Mouse (Mus musculus): ENCODE measurements around the gene Farp1. TPM values are rescaled to one million over a fixed set of nuclear protein-coding genes. Genes with fewer than 3 reads are reported as not detected.

Farp1 gene
- polyA plus RNA-seq, 1 experiment from 2014 or later, result 23.8 TPM

- ATAC-seq (ENCODE audit: insufficient read depth, low FRiP score, low TSS enrichment) (no peak), DNase-seq (ENCODE audit: low spot score) (no peak)
- no peak overlapping the region for H3K9ac ChIP-seq (ENCODE audit: low read length)
- H3K27me3 ChIP-seq (ENCODE audit: control insufficient read depth, insufficient read depth, low read length), result no peaks in the 10 kb centered on the region
- H3K4me2 ChIP-seq (ENCODE audit: low read depth), result no peak overlapping the region
- H3K9me3 ChIP-seq (ENCODE audit: control insufficient read depth, low read length), result no peaks in the 10 kb centered on the region
- H3K4me1 ChIP-seq (ENCODE audit: control insufficient read depth, insufficient read depth, low read length), result peaks cover 13% of the 10 kb centered on the region
- no peaks in the 10 kb centered on the region for H3K36me3 ChIP-seq (ENCODE audit: control insufficient read depth, insufficient read depth, low read length)
- no peak overlapping the region for H3K4me3 ChIP-seq (ENCODE audit: low read depth, low read length)
- H3K27ac ChIP-seq (ENCODE audit: low read depth, low read length), result no peak overlapping the region
- 56% methylated on average over 5 of the region's 5 CpGs for WGBS
Observed at GRCm38 (mm10) chr14:121316136-121316535, 281.1 kb downstream of the Farp1 start.

- Histone ChIP-seq H3K27ac (ENCODE audit: low read depth, low read length) (no peak overlapping the region), H3K4me3 (ENCODE audit: low read depth, low read length) (no peak overlapping the region), H3K9ac (ENCODE audit: low read length) (no peak overlapping the region), H3K4me2 (ENCODE audit: low read depth) (no peak overlapping the region), H3K9me3 (ENCODE audit: control insufficient read depth, low read length) (no peaks in the 10 kb centered on the region), H3K27me3 (ENCODE audit: control insufficient read depth, insufficient read depth, low read length) (no peaks in the 10 kb centered on the region), H3K4me1 (ENCODE audit: control insufficient read depth, insufficient read depth, low read length) (peaks cover 13% of the 10 kb centered on the region), H3K36me3 (ENCODE audit: control insufficient read depth, insufficient read depth, low read length) (no peaks in the 10 kb centered on the region)
- no peak for ATAC-seq (ENCODE audit: insufficient read depth, low FRiP score, low TSS enrichment)
- no peak for DNase-seq (ENCODE audit: low spot score)
- 70% methylated on average over 13 of the region's 13 CpGs for WGBS
Observed at GRCm38 (mm10) chr14:121316631-121317311, 281.8 kb downstream of the Farp1 start.

- Histone ChIP-seq H3K9me3 (ENCODE audit: control insufficient read depth, low read length) (no peaks in the 10 kb centered on the region), H3K4me2 (ENCODE audit: low read depth) (no peak overlapping the region), H3K4me3 (ENCODE audit: low read depth, low read length) (no peak overlapping the region), H3K36me3 (ENCODE audit: control insufficient read depth, insufficient read depth, low read length) (no peaks in the 10 kb centered on the region), H3K4me1 (ENCODE audit: control insufficient read depth, insufficient read depth, low read length) (peaks cover 13% of the 10 kb centered on the region), H3K9ac (ENCODE audit: low read length) (no peak overlapping the region), H3K27me3 (ENCODE audit: control insufficient read depth, insufficient read depth, low read length) (no peaks in the 10 kb centered on the region), H3K27ac (ENCODE audit: low read depth, low read length) (no peak overlapping the region)
- DNase-seq (ENCODE audit: low spot score), result no peak
- WGBS, result 83% methylated on average over 3 of the region's 3 CpGs
- no peak; the same call in 1 of the 2 replicates for ATAC-seq (ENCODE audit: insufficient read depth, low FRiP score, low TSS enrichment)
Observed at GRCm38 (mm10) chr14:121317312-121317671, 282.3 kb downstream of the Farp1 start.

GRCm38 (mm10) chr14:121318382-121318781 is 283.4 kb downstream of the Farp1 start:
- H3K9me3 ChIP-seq (ENCODE audit: control insufficient read depth, low read length), result no peaks in the 10 kb centered on the region
- DNase-seq (ENCODE audit: low spot score) (no peak), ATAC-seq (ENCODE audit: insufficient read depth, low FRiP score, low TSS enrichment) (no peak)
- no peak overlapping the region for H3K27ac ChIP-seq (ENCODE audit: low read depth, low read length)
- H3K36me3 ChIP-seq (ENCODE audit: control insufficient read depth, insufficient read depth, low read length), result no peaks in the 10 kb centered on the region
- H3K4me3 ChIP-seq (ENCODE audit: low read depth, low read length), result no peak overlapping the region
- peaks cover 13% of the 10 kb centered on the region for H3K4me1 ChIP-seq (ENCODE audit: control insufficient read depth, insufficient read depth, low read length)
- H3K4me2 ChIP-seq (ENCODE audit: low read depth), result no peak overlapping the region
- 84% methylated on average over 5 of the region's 5 CpGs for WGBS
- H3K9ac ChIP-seq (ENCODE audit: low read length), result no peak overlapping the region
- H3K27me3 ChIP-seq (ENCODE audit: control insufficient read depth, insufficient read depth, low read length), result no peaks in the 10 kb centered on the region

GRCm38 (mm10) chr14:121322150-121322549 is 287.1 kb downstream of the Farp1 start:
- Histone ChIP-seq H3K4me3 (ENCODE audit: low read depth, low read length) (no peak overlapping the region), H3K9ac (ENCODE audit: low read length) (no peak overlapping the region), H3K9me3 (ENCODE audit: control insufficient read depth, low read length) (no peaks in the 10 kb centered on the region), H3K27ac (ENCODE audit: low read depth, low read length) (no peak overlapping the region), H3K27me3 (ENCODE audit: control insufficient read depth, insufficient read depth, low read length) (no peaks in the 10 kb centered on the region), H3K4me2 (ENCODE audit: low read depth) (no peak overlapping the region), H3K36me3 (ENCODE audit: control insufficient read depth, insufficient read depth, low read length) (no peaks in the 10 kb centered on the region), H3K4me1 (ENCODE audit: control insufficient read depth, insufficient read depth, low read length) (peaks cover 1% of the 10 kb centered on the region)
- ATAC-seq (ENCODE audit: insufficient read depth, low FRiP score, low TSS enrichment) (no peak), DNase-seq (ENCODE audit: low spot score) (no peak)
- 84% methylated on average over 5 of the region's 5 CpGs for WGBS

- DNase-seq (ENCODE audit: low spot score) (no peak), ATAC-seq (ENCODE audit: insufficient read depth, low FRiP score, low TSS enrichment) (no peak)
- H3K4me1 ChIP-seq (ENCODE audit: control insufficient read depth, insufficient read depth, low read length), result no peaks in the 10 kb centered on the region; the same call in 1 of the 2 replicates
- no peak overlapping the region for H3K4me2 ChIP-seq (ENCODE audit: low read depth)
- 90% methylated on average over 7 of the region's 7 CpGs for WGBS
- H3K4me3 ChIP-seq (ENCODE audit: low read depth, low read length), result no peak overlapping the region
- H3K9me3 ChIP-seq (ENCODE audit: control insufficient read depth, low read length), result no peaks in the 10 kb centered on the region
- no peaks in the 10 kb centered on the region for H3K27me3 ChIP-seq (ENCODE audit: control insufficient read depth, insufficient read depth, low read length)
- H3K9ac ChIP-seq (ENCODE audit: low read length), result no peak overlapping the region
- no peaks in the 10 kb centered on the region for H3K36me3 ChIP-seq (ENCODE audit: control insufficient read depth, insufficient read depth, low read length)
- no peak overlapping the region for H3K27ac ChIP-seq (ENCODE audit: low read depth, low read length)
Observed at GRCm38 (mm10) chr14:121322641-121323040, 287.6 kb downstream of the Farp1 start.

- Histone ChIP-seq H3K9me3 (ENCODE audit: control insufficient read depth, low read length) (no peaks in the 10 kb centered on the region), H3K9ac (ENCODE audit: low read length) (no peak overlapping the region), H3K27me3 (ENCODE audit: control insufficient read depth, insufficient read depth, low read length) (no peaks in the 10 kb centered on the region), H3K36me3 (ENCODE audit: control insufficient read depth, insufficient read depth, low read length) (no peaks in the 10 kb centered on the region), H3K4me3 (ENCODE audit: low read depth, low read length) (no peak overlapping the region), H3K4me2 (ENCODE audit: low read depth) (no peak overlapping the region), H3K27ac (ENCODE audit: low read depth, low read length) (no peak overlapping the region), H3K4me1 (ENCODE audit: control insufficient read depth, insufficient read depth, low read length) (no peaks in the 10 kb centered on the region; the same call in 1 of the 2 replicates)
- ATAC-seq (ENCODE audit: insufficient read depth, low FRiP score, low TSS enrichment) (no peak), DNase-seq (ENCODE audit: low spot score) (no peak)
- 88% methylated on average over 17 of the region's 17 CpGs for WGBS
Observed at GRCm38 (mm10) chr14:121324521-121325330, 289.7 kb downstream of the Farp1 start.

GRCm38 (mm10) chr14:121326432-121326831 is 291.4 kb downstream of the Farp1 start:
- Histone ChIP-seq H3K4me3 (ENCODE audit: low read depth, low read length) (no peak overlapping the region), H3K9ac (ENCODE audit: low read length) (no peak overlapping the region), H3K36me3 (ENCODE audit: control insufficient read depth, insufficient read depth, low read length) (no peaks in the 10 kb centered on the region), H3K27me3 (ENCODE audit: control insufficient read depth, insufficient read depth, low read length) (no peaks in the 10 kb centered on the region), H3K4me1 (ENCODE audit: control insufficient read depth, insufficient read depth, low read length) (no peaks in the 10 kb centered on the region; the same call in 1 of the 2 replicates), H3K9me3 (ENCODE audit: control insufficient read depth, low read length) (no peaks in the 10 kb centered on the region), H3K27ac (ENCODE audit: low read depth, low read length) (no peak overlapping the region), H3K4me2 (ENCODE audit: low read depth) (no peak overlapping the region)
- no peak for ATAC-seq (ENCODE audit: insufficient read depth, low FRiP score, low TSS enrichment)
- 92% methylated on average over 2 of the region's 2 CpGs for WGBS
- no peak for DNase-seq (ENCODE audit: low spot score)

GRCm38 (mm10) chr14:121328878-121329277 is 293.9 kb downstream of the Farp1 start:
- no peak for ATAC-seq (ENCODE audit: insufficient read depth, low FRiP score, low TSS enrichment)
- 89% methylated on average over 5 of the region's 5 CpGs for WGBS
- H3K4me2 ChIP-seq (ENCODE audit: low read depth), result no peak overlapping the region
- no peak for DNase-seq (ENCODE audit: low spot score)
- H3K4me1 ChIP-seq (ENCODE audit: control insufficient read depth, insufficient read depth, low read length), result no peaks in the 10 kb centered on the region; the same call in 1 of the 2 replicates
- H3K27ac ChIP-seq (ENCODE audit: low read depth, low read length), result no peak overlapping the region
- no peaks in the 10 kb centered on the region for H3K9me3 ChIP-seq (ENCODE audit: control insufficient read depth, low read length)
- no peak overlapping the region for H3K9ac ChIP-seq (ENCODE audit: low read length)
- no peak overlapping the region for H3K4me3 ChIP-seq (ENCODE audit: low read depth, low read length)
- no peaks in the 10 kb centered on the region for H3K36me3 ChIP-seq (ENCODE audit: control insufficient read depth, insufficient read depth, low read length)
- no peaks in the 10 kb centered on the region for H3K27me3 ChIP-seq (ENCODE audit: control insufficient read depth, insufficient read depth, low read length)
